Mouse (Mus musculus): ENCODE results near the gene Mien1.

The Mien1 gene

GRCm38 (mm10) chr11:98388282-98388681, 50.5 kb downstream of the Mien1 start:
- DNase-seq (ENCODE audit: low read depth, low spot score), result no peak

All from CD4-positive, CD25-positive, alpha-beta regulatory T cell, adult 2 months (primary cell).